Mouse (Mus musculus) central nervous system, embryonic 14 days (tissue): ENCODE data around the gene Rplp2. TPM values are rescaled to one million over a fixed set of nuclear protein-coding genes. Genes with fewer than 3 reads are reported as not detected.

Experiments used
- polyA plus RNA-seq: library from polyadenylated mRNA; depleted of rRNA; stranded (reverse); fragments of >200 nt; gene quantifications from 2 replicates; pipeline ENCODE4 v1.2.3, GENCODE M21; 2012; rRNA removed

Rplp2 gene
- polyA plus RNA-seq, result 1,057 and 1,069 TPM in 2 replicates

DNA sequence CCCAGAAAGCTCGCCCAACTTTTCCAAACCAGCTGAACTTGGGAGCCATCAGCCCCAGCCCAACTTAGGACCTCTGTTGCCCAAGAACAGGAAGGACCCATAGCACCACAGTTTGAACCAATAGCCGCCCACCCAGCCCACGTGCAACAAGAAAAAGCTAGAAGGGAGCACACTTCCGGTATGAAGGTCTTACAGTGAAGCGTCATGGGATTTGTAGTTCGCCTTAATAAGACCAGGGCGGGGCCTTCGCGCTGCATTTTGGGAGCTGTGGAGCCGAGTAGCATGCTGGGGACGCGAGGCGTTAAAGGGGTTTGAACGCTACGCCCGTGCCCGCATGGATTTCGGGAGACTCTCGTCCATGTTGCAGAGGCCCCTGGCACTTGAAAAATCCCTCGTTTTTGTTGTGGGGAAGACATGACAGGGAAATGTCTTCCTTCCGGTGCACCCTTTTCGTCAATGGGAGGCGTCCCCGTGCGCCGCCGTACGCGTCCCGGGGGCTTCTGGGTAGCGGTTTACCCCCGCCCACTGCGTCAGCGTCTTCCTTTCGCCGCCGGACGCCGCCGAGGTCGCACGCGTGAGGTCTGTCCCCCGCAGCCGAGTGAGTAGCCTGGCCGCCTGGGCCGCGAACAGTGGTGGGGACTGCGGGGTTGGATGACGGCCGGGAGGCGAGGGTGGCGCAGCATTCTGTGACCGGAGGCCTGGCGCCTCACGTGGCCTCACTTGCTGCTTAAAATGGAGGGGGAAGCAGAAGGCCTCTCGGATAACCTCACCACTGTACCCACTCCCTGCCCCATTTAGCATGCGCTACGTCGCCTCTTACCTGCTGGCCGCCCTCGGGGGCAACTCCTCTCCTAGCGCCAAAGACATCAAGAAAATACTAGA lies at the start of gene Rplp2:
Rplp2 (plus strand) TSS at position 261 of the 882 bp plus-strand sequence.

GRCm38 (mm10) chr7:141413809-141414584 lies 33.2 kb upstream of the Rplp2 start, which contains the start of gene Gatd1:
Gene Gatd1, minus strand, starts transcription at chr7:141414136.

GRCm38 (mm10) chr7:141429310-141429709 lies 17.9 kb upstream of the Rplp2 start, which contains the start of gene Cend1:
Gene Cend1, minus strand, starts transcription at chr7:141429491.

GRCm38 (mm10) chr7:141437178-141438120 lies 9.7 kb upstream of the Rplp2 start, which contains the start of gene Slc25a22:
Gene Slc25a22, minus strand, starts transcription at chr7:141437892.

GRCm38 (mm10) chr7:141443828-141444237 lies 3.3 kb upstream of the Rplp2 start, which contains the start of gene Pidd1:
Gene Pidd1, minus strand, starts transcription at chr7:141444025.

GRCm38 (mm10) chr7:141454967-141455551 lies 7.9 kb downstream of the Rplp2 start, which contains the start of gene Pnpla2:
Gene Pnpla2, plus strand, starts transcription at chr7:141455198.

GRCm38 (mm10) chr7:141460391-141461113 lies 13.4 kb downstream of the Rplp2 start, which contains the start of gene Cracr2b:
Gene Cracr2b, plus strand, starts transcription at chr7:141461094.

GRCm38 (mm10) chr7:141467230-141468030 lies 20.3 kb downstream of the Rplp2 start, which contains the start of gene Cd151:
Gene Cd151, plus strand, starts transcription at chr7:141467392.

GRCm38 (mm10) chr7:141475011-141475804 lies 28.0 kb downstream of the Rplp2 start, which contains the start of the genes Polr2l and Tspan4:
Gene Polr2l, minus strand, starts transcription at chr7:141475132.
Gene Tspan4, plus strand, starts transcription at chr7:141475240.

Other genes with a start within 250 kb of the Rplp2 start
- gene Lmntd2, start 233.3 kb upstream of the Rplp2 start, polyA plus RNA-seq, result 4.9 and 5.2 TPM in 2 replicates
- gene Rassf7, start 231.5 kb upstream of the Rplp2 start, polyA plus RNA-seq, result 29.0 and 31.4 TPM in 2 replicates
- 33.3 and 39.2 TPM in 2 replicates for gene Phrf1, start 218.6 kb upstream of the Rplp2 start, polyA plus RNA-seq
- gene Irf7, start 180.9 kb upstream of the Rplp2 start, polyA plus RNA-seq, result 6.9 and 11.5 TPM in 2 replicates
- gene Cdhr5, start 170.6 kb upstream of the Rplp2 start, polyA plus RNA-seq, result 0.01 and 0.03 TPM in 2 replicates
- gene Sct, start 168.2 kb upstream of the Rplp2 start, polyA plus RNA-seq, result 1.7 and 4.0 TPM in 2 replicates
- 1.1 TPM in 2 replicates for gene Drd4, start 155.4 kb upstream of the Rplp2 start, polyA plus RNA-seq
- 74.1 and 82.3 TPM in 2 replicates for gene Deaf1, start 119.7 kb upstream of the Rplp2 start, polyA plus RNA-seq
- 75.9 and 79.9 TPM in 2 replicates for gene Tmem80, start 119.6 kb upstream of the Rplp2 start, polyA plus RNA-seq
- 0.98 and 3.3 TPM in 2 replicates for gene Eps8l2, start 108.5 kb upstream of the Rplp2 start, polyA plus RNA-seq
- gene Taldo1, start 55.2 kb upstream of the Rplp2 start, polyA plus RNA-seq, result 259 and 309 TPM in 2 replicates
- gene Gatd1, start 33.2 kb upstream of the Rplp2 start, polyA plus RNA-seq, result 68.5 and 73.1 TPM in 2 replicates
- gene Cend1, start 17.9 kb upstream of the Rplp2 start, polyA plus RNA-seq, result 34.4 and 41.7 TPM in 2 replicates
- gene Slc25a22, start 9.5 kb upstream of the Rplp2 start, polyA plus RNA-seq, result 129 and 134 TPM in 2 replicates
- 17.0 and 20.2 TPM in 2 replicates for gene Pidd1, start 3.3 kb upstream of the Rplp2 start, polyA plus RNA-seq
- 16.5 and 18.9 TPM in 2 replicates for gene Pnpla2, start 7.8 kb downstream of the Rplp2 start, polyA plus RNA-seq
- gene Cracr2b, start 13.7 kb downstream of the Rplp2 start, polyA plus RNA-seq, result 4.3 and 5.9 TPM in 2 replicates
- gene Cd151, start 20.0 kb downstream of the Rplp2 start, polyA plus RNA-seq, result 101 and 105 TPM in 2 replicates
- gene Polr2l, start 27.8 kb downstream of the Rplp2 start, polyA plus RNA-seq, result 47.7 and 49.9 TPM in 2 replicates
- gene Tspan4, start 27.9 kb downstream of the Rplp2 start, polyA plus RNA-seq, result 30.6 and 45.5 TPM in 2 replicates
- gene Chid1, start 92.5 kb downstream of the Rplp2 start, polyA plus RNA-seq, result 27.8 and 31.7 TPM in 2 replicates
- 52.0 and 54.8 TPM in 2 replicates for gene Ap2a2, start 114.8 kb downstream of the Rplp2 start, polyA plus RNA-seq
- gene Muc6, start 207.9 kb downstream of the Rplp2 start, polyA plus RNA-seq, result 0.04 and 0.05 TPM in 2 replicates
- gene Muc2, start 243.0 kb downstream of the Rplp2 start, polyA plus RNA-seq, result 1.0 and 1.4 TPM in 2 replicates